Mouse (Mus musculus) forebrain, embryonic 11.5 days (tissue): ENCODE measurements at regions not wholly inside any gene's neighbourhood (a gene's known extent, or its start where the extent isn't known, plus 50 kb on each side); places are given as distances from the start of the nearest gene placed in this dataset.

Experiments
- ATAC-seq: fragments of 200-750 bp; cut with Nextera tagmentation; replicated peaks from 2 replicates; pipeline ENCODE4 v1.8.0; 2017; ENCODE audit warnings: moderate TSS enrichment; ENCODE audit not compliant: low FRiP score
- DNase-seq: peaks from one replicate; pipeline ENCODE4 v3.0.0-alpha.2; 2017; ENCODE audit warnings: low spot score
- H3K27ac ChIP-seq: fragments of 300-500 bp; sonication (generic); 2 replicates; pipeline ENCODE4 v1.5.1; 2014; ENCODE audit warnings: low read depth, low read length
- H3K27me3 ChIP-seq: fragments of 300-500 bp; sonication (generic); 2 replicates; pipeline ENCODE4 v1.6.1; 2014; ENCODE audit warnings: mild to moderate bottlenecking, low read length, mixed read lengths; ENCODE audit not compliant: control insufficient read depth, insufficient read depth
- H3K36me3 ChIP-seq: fragments of 300-500 bp; sonication (generic); 2 replicates; pipeline ENCODE4 v1.6.1; 2014; ENCODE audit warnings: mild to moderate bottlenecking, low read length, moderate library complexity, mixed read lengths; ENCODE audit not compliant: control insufficient read depth, insufficient read depth
- H3K4me1 ChIP-seq: fragments of 300-500 bp; sonication (generic); replicated peaks from 2 replicates; pipeline ENCODE4 v1.6.1; 2014; ENCODE audit warnings: low read length, mixed read lengths; ENCODE audit not compliant: control insufficient read depth, insufficient read depth
- H3K4me2 ChIP-seq: fragments of 300-500 bp; sonication (generic); 2 replicates; pipeline ENCODE4 v1.6.1; 2014; ENCODE audit warnings: low read depth, mild to moderate bottlenecking, low read length, moderate library complexity, mixed read lengths; ENCODE audit not compliant: severe bottlenecking
- H3K4me3 ChIP-seq: fragments of 300-500 bp; sonication (generic); 2 replicates; pipeline ENCODE4 v1.5.1; 2014; ENCODE audit warnings: low read depth, low read length
- H3K9ac ChIP-seq: fragments of 300-500 bp; sonication (generic); 2 replicates; pipeline ENCODE4 v1.6.1; 2014; ENCODE audit warnings: low read length
- H3K9me3 ChIP-seq: fragments of 300-500 bp; sonication (generic); 2 replicates; pipeline ENCODE4 v1.6.1; 2016; ENCODE audit warnings: low read length, mixed read lengths; ENCODE audit not compliant: control insufficient read depth
- WGBS: fragments of 180-500 bp; shearing (Covaris S2); extraction: QIAGEN DNeasy Blood & Tissue Kit; methylation state at CpG from one replicate; pipeline ENCODE4 v1.1.7; 2014; 5-methylcytosine and 5-hydroxymethylcytosine counted together

DNA sequence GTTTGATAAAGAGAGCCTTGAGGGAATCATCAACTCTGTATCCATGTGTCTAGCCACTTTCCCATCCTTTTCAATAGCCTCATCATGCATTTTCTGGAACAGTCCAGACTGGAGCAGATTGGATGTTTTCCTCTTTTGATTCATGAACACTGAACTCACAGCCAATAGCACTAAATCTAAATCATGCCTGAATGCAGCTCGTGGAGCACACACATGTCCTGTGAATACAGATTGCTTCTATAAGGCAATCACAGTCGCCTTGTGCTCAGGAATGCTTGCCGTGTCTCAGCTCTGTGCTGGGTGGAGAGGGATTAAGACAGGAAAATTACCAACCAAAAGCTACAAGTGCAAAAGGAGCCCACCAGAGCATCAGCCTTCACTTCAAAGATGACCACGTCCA is 100.9 kb upstream of the Spin1 start:
- no peaks in the 10 kb centered on the region for H3K36me3 ChIP-seq
- no peak overlapping the region for H3K4me3 ChIP-seq
- no peak overlapping the region for H3K4me2 ChIP-seq
- DNase-seq, result no peak
- H3K27ac ChIP-seq, result no peak overlapping the region
- H3K9ac ChIP-seq, result no peak overlapping the region
- no peaks in the 10 kb centered on the region for H3K9me3 ChIP-seq
- no peaks in the 10 kb centered on the region for H3K4me1 ChIP-seq
- no peak for ATAC-seq
- no peaks in the 10 kb centered on the region for H3K27me3 ChIP-seq
- WGBS, result 82% methylated on average over 4 of the region's 4 CpGs

DNA sequence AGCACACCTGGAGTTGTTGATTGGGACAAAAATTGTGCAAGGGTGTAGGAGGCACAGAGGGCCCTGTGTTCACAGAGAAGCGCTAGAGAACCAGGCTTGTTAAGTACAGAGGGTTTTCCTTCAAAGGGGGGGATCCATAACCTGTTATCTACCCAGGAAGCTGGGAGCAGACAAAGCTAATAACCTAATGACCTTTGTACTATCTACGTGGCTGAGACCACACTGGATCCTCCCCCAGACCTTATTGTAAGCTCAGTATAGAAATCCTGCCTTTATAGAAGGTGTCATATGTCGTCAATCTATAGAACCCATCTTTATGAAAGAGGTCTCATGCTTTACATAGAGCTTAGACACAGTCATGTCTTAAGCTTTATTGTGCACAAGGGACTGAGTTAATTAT is 95.9 kb upstream of the Spin1 start:
- H3K27ac ChIP-seq, result no peak overlapping the region
- WGBS, result 66% methylated on average over 3 of the region's 3 CpGs
- DNase-seq (no peak), ATAC-seq (no peak)
- no peaks in the 10 kb centered on the region for H3K27me3 ChIP-seq
- H3K9ac ChIP-seq, result no peak overlapping the region
- no peak overlapping the region for H3K4me3 ChIP-seq
- H3K9me3 ChIP-seq, result no peaks in the 10 kb centered on the region
- H3K4me2 ChIP-seq, result no peak overlapping the region
- H3K4me1 ChIP-seq, result no peaks in the 10 kb centered on the region
- H3K36me3 ChIP-seq, result no peaks in the 10 kb centered on the region

- no peak overlapping the region for H3K4me2 ChIP-seq
- H3K36me3 ChIP-seq, result no peaks in the 10 kb centered on the region
- WGBS, result 89% methylated on average over 7 of the region's 7 CpGs
- no peak overlapping the region for H3K9ac ChIP-seq
- no peak overlapping the region for H3K4me3 ChIP-seq
- no peaks in the 10 kb centered on the region for H3K27me3 ChIP-seq
- no peak for DNase-seq
- no peak overlapping the region for H3K27ac ChIP-seq
- no peaks in the 10 kb centered on the region for H3K9me3 ChIP-seq
- ATAC-seq, result no peak
- H3K4me1 ChIP-seq, result no peaks in the 10 kb centered on the region
These were observed 89.9 kb upstream of the Spin1 start for GRCm38 (mm10) chr13:51010736-51011135.

DNA sequence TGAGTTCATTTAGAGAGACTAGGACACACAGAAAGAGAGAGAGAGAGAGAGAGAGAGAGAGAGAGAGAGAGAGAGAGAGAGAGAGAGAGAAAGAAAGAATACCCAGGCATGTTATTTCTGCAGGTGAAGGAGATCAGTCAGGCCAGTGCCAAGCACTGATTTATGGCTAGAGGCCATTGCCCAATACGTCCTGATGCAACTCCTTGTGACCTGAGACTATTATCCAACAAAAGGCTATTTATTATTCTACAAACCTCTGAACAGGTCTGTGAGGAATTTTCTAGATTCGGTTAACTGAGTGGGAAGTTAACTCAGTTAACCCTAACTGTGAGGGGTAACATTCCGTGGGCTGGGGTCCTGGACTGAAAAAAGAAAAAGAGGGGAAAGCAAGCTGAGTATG is 84.5 kb upstream of the Spin1 start:
- 83% methylated on average over 3 of the region's 3 CpGs for WGBS
- Histone ChIP-seq H3K9ac (no peak overlapping the region), H3K4me3 (no peak overlapping the region), H3K36me3 (no peaks in the 10 kb centered on the region), H3K9me3 (no peaks in the 10 kb centered on the region), H3K27me3 (no peaks in the 10 kb centered on the region), H3K4me1 (no peaks in the 10 kb centered on the region), H3K4me2 (no peak overlapping the region), H3K27ac (no peak overlapping the region)
- ATAC-seq, result no peak
- DNase-seq, result no peak

- Histone ChIP-seq H3K9ac (no peak overlapping the region), H3K27ac (no peak overlapping the region), H3K9me3 (no peaks in the 10 kb centered on the region), H3K4me1 (no peaks in the 10 kb centered on the region), H3K36me3 (no peaks in the 10 kb centered on the region), H3K4me2 (no peak overlapping the region), H3K4me3 (no peak overlapping the region), H3K27me3 (no peaks in the 10 kb centered on the region)
- WGBS, result 74% methylated on average over 16 of the region's 16 CpGs
- DNase-seq (no peak), ATAC-seq (no peak)
These were observed 83.5 kb upstream of the Spin1 start for GRCm38 (mm10) chr13:51016956-51017703.

GRCm38 (mm10) chr13:51017727-51018321 is 82.9 kb upstream of the Spin1 start:
- no peaks in the 10 kb centered on the region for H3K9me3 ChIP-seq
- no peak overlapping the region for H3K9ac ChIP-seq
- no peak for ATAC-seq
- no peak for DNase-seq
- H3K4me2 ChIP-seq, result no peak overlapping the region
- H3K4me1 ChIP-seq, result no peaks in the 10 kb centered on the region
- H3K27ac ChIP-seq, result no peak overlapping the region
- WGBS, result 53% methylated on average over 10 of the region's 10 CpGs
- H3K4me3 ChIP-seq, result no peak overlapping the region
- H3K27me3 ChIP-seq, result no peaks in the 10 kb centered on the region
- no peaks in the 10 kb centered on the region for H3K36me3 ChIP-seq

- ATAC-seq, result no peak
- H3K27ac ChIP-seq, result no peak overlapping the region
- no peaks in the 10 kb centered on the region for H3K9me3 ChIP-seq
- no peak overlapping the region for H3K4me2 ChIP-seq
- 83% methylated on average over 10 of the region's 10 CpGs for WGBS
- H3K9ac ChIP-seq, result no peak overlapping the region
- no peak for DNase-seq
- H3K4me1 ChIP-seq, result no peaks in the 10 kb centered on the region
- no peaks in the 10 kb centered on the region for H3K27me3 ChIP-seq
- no peak overlapping the region for H3K4me3 ChIP-seq
- no peaks in the 10 kb centered on the region for H3K36me3 ChIP-seq
These were observed 82.3 kb upstream of the Spin1 start for GRCm38 (mm10) chr13:51018366-51018765.

DNA sequence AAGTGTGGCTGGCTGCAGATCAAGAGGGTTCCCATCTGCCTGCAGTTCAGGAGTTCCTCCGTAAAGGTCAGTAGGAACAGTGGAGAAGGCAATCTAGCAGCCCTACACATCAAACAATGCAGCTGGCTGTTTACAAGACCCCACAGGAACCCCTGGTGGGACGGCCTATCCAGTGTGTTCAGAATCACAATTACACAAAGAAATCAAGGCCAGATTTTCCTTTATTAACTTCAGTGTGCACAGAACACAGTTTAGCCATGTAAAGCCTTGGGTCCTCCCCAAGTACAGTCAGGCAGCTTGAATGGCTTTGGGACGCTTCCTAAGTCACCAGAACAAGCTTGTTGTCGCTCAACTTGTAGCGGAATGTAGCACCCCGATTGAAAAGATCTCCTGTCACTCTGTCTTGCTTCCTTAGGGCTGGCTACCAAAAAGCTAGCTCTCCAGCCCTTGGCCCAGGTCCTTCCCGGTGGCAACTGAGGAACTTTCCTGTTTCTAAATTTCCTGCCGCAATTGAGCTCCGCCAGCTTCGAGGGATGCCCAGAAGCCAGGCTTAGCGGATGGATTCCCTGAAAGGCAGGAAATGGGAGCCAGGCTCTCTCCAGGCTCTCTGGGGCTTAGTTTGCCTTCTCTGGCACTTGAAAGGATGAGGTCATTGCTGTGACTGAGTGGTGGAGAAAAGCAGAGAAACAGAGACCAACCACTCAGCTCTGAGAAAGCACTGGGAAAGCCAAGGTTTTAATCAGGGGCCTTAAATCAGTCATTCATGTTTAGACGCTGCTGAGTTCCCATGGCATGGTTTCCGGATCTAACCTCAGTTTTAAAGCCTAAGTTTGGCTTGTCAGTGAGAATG is 78.1 kb upstream of the Spin1 start:
- Histone ChIP-seq H3K9ac (no peak overlapping the region), H3K27ac (no peak overlapping the region), H3K9me3 (no peaks in the 10 kb centered on the region), H3K4me2 (no peak overlapping the region), H3K4me3 (no peak overlapping the region), H3K4me1 (no peaks in the 10 kb centered on the region), H3K36me3 (no peaks in the 10 kb centered on the region), H3K27me3 (no peaks in the 10 kb centered on the region)
- ATAC-seq (no peak), DNase-seq (no peak)
- WGBS, result 74% methylated on average over 13 of the region's 13 CpGs
